Mouse (Mus musculus) urinary bladder, postnatal 25 days (tissue): ENCODE measurements at regions not wholly inside any gene's neighbourhood (a gene's known extent, or its start where the extent isn't known, plus 50 kb on each side); places are given as distances from the start of the nearest gene placed in this dataset.
"Not testable (repeated sequence)": the region's sequence is repeated elsewhere in the genome, so short reads cannot be mapped to it uniquely, and the experiment has no call there.

Experiments used
- DNase-seq: peaks from one replicate; pipeline ENCODE4 v3.0.0; 2022; ENCODE audit warnings: low spot score

GRCm38 (mm10) chr8:35123196-35123621, 642.4 kb upstream of the Gm19410 start:
- DNase-seq: no peak

- DNase-seq: no peak
Measured at GRCm38 (mm10) chr8:35125179-35125578, 640.4 kb upstream of the Gm19410 start.

GRCm38 (mm10) chr8:35132281-35132680, 633.3 kb upstream of the Gm19410 start:
- no peak for DNase-seq

GRCm38 (mm10) chr8:35135630-35136029, 630.0 kb upstream of the Gm19410 start:
- no peak for DNase-seq

- no peak for DNase-seq
Measured at GRCm38 (mm10) chr8:35136643-35137042, 628.9 kb upstream of the Gm19410 start.

- DNase-seq: no peak
Measured at GRCm38 (mm10) chr8:35140775-35141174, 624.8 kb upstream of the Gm19410 start.

- no peak for DNase-seq
Measured at GRCm38 (mm10) chr8:35143018-35143656, 622.5 kb upstream of the Gm19410 start.

GRCm38 (mm10) chr8:35143684-35144083, 621.9 kb upstream of the Gm19410 start:
- DNase-seq: no peak

GRCm38 (mm10) chr8:35144401-35144800, 621.2 kb upstream of the Gm19410 start:
- no peak for DNase-seq

GRCm38 (mm10) chr8:35147481-35147880, 618.1 kb upstream of the Gm19410 start:
- no peak for DNase-seq

GRCm38 (mm10) chr8:35147967-35148366, 617.6 kb upstream of the Gm19410 start:
- no peak for DNase-seq

- no peak for DNase-seq
Measured at GRCm38 (mm10) chr8:35152585-35152984, 613.0 kb upstream of the Gm19410 start.

- no peak for DNase-seq
Measured at GRCm38 (mm10) chr8:35156272-35156671, 609.3 kb upstream of the Gm19410 start.

GRCm38 (mm10) chr8:35157711-35158110, 607.9 kb upstream of the Gm19410 start:
- no peak for DNase-seq

GRCm38 (mm10) chr8:35159329-35159728, 606.3 kb upstream of the Gm19410 start:
- peak; percentile 65 for DNase-seq

GRCm38 (mm10) chr8:35160230-35160629, 605.4 kb upstream of the Gm19410 start:
- no peak for DNase-seq

- DNase-seq: not testable (repeated sequence)
Measured at GRCm38 (mm10) chr8:35162166-35162565, 603.4 kb upstream of the Gm19410 start.

GRCm38 (mm10) chr8:35166611-35167010, 599.0 kb upstream of the Gm19410 start:
- no peak for DNase-seq

- DNase-seq: no peak
Measured at GRCm38 (mm10) chr8:35171536-35172310, 593.9 kb upstream of the Gm19410 start.

- no peak for DNase-seq
Measured at GRCm38 (mm10) chr8:35177314-35177713, 588.3 kb upstream of the Gm19410 start.

- DNase-seq: no peak
Measured at GRCm38 (mm10) chr8:35180075-35180474, 585.5 kb upstream of the Gm19410 start.

- DNase-seq: no peak
Measured at GRCm38 (mm10) chr8:35182141-35182540, 583.4 kb upstream of the Gm19410 start.

GRCm38 (mm10) chr8:35183423-35183822, 582.2 kb upstream of the Gm19410 start:
- no peak for DNase-seq

GRCm38 (mm10) chr8:35185165-35185564, 580.4 kb upstream of the Gm19410 start:
- DNase-seq: no peak
